Mouse (Mus musculus) ovary, postnatal 36 days (tissue): ENCODE results near the gene Tmem98.

Experiments used
- DNase-seq: peaks from one replicate; pipeline ENCODE4 v3.0.0; 2022; ENCODE audit warnings: low spot score, mixed read lengths

The Tmem98 gene

DNA sequence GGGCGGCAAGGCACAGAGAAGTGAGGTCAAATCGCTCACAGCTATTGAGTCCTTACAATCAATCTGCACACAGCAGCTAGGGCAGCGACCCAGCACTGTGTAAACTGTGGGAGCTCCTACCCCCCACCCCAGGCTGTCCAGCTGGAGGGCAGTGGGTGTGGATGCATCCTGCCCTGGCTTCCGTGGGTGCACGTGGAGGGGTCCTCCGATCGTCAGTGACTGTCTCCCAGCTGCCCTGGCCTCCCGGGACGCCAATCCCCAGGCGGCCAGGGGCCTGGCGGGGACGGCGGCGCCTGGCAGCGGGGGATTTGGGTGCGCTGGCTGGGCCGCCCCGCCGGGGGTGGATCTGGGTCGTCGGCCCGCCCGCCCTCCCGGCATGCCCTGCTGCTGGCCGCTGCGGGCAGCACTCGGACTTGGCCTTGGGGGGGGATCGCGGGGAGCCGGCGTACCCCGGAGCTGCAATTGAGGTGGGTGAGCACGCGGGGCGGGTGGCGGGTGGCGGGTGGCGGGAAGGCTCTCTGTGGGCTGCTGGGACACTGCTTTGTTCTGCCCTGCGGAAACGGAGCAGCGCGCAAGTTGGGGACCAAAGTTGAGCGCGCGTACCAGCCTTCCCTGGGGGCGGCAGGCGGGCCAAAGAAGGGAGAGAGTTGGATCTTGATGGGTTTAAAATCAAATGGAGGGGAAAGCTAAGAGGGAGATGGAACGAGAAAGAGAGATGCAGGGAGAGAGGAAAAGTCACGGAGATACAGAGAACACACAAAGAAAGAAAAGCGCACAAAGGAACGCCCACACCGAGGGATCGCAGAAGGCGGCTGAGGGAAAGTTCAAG, at the start of gene Tmem98:
Tmem98 (plus strand) TSS at position 183 of the 829 bp plus-strand sequence.
- peak; percentile 74 for DNase-seq

- no peak for DNase-seq
Observed at GRCm38 (mm10) chr11:80761285-80761974, 48.5 kb upstream of the Tmem98 start.

GRCm38 (mm10) chr11:80762066-80762465, 47.9 kb upstream of the Tmem98 start:
- no peak for DNase-seq

DNA sequence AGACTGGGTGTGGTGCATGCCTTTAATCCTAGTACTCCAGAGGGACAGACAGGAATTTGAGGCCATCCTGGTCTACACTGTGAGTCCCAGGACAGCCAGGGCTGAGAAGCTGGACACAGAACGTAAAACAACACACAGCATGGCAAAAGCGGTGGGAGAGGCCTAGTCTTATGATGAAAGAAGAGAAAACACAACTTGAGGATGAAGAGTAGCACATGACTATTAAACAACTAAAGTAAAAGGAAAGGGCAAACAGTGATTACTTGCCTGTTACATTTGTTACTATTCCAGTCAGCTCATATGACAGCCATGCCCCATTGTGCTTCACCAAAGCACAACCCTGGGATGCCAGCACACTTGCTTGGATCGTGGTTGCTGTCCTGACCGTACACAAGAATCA, 43.9 kb upstream of the Tmem98 start:
- DNase-seq: no peak

DNA sequence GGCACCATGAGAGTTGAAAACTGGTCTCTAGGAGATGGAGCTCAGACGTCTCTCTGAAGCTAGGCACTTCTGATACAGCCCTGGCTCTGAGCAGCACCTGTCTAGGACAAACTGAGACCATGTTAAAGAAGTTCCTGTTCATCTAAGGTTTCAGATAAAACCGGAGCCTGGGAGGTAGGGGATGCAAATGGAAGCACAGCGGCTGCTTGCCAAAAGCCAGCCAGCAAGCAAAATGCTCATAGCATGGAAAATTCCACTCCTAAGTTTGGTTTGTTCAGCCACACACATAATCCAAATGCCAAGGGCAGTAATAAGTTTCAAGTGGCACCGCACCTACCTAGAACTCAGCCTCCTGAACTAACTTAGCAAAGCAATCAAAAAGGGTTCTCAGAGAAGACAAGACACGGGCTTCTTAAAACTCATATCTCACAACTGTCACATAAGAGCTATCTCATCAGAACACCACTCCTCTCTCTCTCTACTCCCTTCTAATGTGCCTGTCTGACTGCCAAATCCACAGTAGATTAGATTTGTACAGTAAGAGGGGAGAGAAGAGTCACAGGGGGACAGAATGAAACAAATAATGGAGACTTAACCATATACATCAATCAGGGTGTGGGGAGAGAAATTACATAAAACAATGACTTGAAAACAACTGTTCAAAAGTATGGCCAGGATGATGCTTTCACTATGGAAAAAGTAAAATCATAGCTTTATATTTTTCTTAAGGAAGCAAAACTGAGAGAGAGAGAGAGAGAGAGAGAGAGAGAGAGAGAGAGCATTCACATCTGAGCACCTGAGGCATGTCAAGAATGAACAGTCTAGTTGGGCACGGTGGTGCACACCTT, 43.3 kb upstream of the Tmem98 start:
- no peak for DNase-seq

DNA sequence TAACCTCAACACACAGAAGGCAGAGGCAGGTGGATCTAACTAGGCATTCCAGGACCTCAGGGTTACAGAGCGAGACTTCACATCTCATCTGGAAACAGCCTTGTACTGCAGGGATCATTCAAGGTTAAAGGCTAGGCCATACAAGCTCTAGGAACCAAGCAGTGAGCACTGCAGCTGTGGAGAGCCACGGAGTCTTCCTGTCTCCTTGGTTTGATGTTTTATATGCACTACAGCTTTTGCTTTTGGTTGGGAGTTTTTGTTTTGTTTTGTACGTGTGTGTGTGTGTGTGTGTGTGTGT, 42.7 kb upstream of the Tmem98 start:
- DNase-seq: no peak

DNA sequence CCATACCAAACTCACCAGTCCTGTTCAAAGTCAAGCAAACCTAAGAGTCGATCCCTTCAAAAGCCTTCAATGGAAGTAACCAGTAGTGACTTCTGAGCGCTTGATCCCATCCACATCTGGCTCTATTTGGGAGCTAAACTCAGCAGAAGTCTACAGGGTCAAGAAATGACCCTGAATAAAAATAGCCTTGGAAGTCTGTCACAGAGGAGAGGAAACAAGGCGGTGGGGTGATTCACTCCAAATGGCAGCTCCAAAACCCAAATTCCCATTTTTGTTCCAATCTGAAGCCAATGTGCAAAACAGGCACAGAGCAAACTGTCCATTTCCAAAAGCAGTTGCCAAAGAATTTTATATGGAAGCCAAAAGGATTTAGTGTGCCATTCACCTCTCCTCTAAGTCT, 38.8 kb upstream of the Tmem98 start:
- DNase-seq: no peak

DNA sequence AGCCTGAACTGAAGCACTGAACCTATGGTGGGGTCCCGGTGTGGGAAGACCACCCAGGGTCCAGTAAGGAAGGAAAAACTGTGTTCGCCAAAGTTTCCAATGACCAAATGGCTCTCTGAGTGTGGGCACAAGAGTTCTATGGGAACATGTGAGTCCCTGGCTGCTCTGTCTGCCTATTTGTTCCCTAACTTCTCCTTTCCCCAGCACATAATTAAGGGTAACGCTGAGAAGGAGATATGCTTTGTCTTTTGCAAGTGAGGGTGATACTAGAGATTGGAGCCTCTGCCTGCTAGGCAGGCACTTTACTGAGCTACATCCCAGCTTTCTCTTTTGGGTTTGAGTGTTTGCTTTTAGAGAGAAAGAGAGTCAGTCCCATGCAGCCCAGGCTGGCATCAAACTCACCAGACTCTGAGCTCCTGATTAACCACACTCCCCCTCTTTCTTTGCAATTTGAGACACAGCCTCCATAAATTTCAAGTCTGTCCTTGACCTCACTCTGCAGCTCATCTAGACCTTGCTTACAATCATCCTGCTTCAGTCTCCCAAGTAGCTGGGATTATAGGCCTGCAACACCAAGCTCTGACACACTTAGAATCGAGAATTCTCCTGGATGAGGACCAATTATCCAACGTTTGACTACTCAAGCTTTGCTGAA, 38.3 kb upstream of the Tmem98 start:
- DNase-seq: no peak

- DNase-seq: no peak
Observed at GRCm38 (mm10) chr11:80772595-80773210, 37.3 kb upstream of the Tmem98 start.

GRCm38 (mm10) chr11:80775535-80775934, 34.4 kb upstream of the Tmem98 start:
- no peak for DNase-seq

GRCm38 (mm10) chr11:80777708-80778107, 32.3 kb upstream of the Tmem98 start:
- no peak for DNase-seq

DNA sequence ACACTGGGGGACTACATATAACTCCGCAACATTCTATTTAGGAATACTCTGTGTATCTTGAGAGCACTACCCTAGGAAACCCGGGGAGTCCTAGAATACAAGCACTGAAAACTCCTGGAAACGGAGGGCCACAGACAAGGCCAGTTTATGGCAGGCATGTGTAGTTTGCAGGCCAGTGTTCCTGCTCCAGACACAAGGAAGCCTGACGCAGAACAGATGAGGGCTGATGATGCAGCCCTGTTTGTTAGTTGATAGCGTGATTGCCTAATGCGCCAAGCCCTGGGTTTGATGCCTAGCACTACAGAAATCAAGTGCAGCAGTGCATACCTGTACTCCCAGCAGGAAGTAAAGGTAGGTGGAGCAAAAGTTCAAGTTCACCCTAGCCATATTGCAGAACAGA, 31.8 kb upstream of the Tmem98 start:
- no peak for DNase-seq

DNA sequence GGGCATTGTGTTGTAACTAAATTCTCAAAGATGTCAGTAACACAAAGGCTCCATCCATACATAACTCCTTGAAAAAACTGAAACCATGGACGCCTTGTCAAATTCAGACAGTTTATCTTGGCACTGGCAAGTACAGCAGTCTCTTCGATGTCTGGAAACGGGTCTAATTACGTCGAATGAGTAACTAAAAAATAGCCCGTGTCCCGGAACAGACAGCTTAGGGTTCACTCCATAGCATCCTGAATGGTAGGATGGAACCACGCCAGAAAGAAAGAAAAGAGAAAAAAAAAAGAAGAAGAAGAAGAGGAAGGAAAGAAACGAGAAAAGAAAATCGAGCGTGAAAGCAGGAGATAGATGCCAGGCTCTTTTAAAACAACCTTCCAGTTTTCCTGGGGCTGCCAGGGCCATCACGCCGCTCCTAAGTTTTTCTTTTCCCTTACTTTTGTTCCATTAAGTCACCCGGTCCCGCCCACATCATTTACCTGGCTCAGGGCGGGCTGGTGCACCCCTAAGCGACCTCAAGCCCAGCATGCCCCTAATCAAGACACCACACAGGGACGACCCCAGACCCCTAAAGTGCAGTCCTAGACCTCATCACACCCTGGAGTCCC, 31.0 kb upstream of the Tmem98 start:
- DNase-seq: no peak

GRCm38 (mm10) chr11:80779527-80780344, 30.2 kb upstream of the Tmem98 start, which contains the start of gene Myo1d:
Myo1d (minus strand) TSS chr11:80780025.
- peak; percentile 93 for DNase-seq

DNA sequence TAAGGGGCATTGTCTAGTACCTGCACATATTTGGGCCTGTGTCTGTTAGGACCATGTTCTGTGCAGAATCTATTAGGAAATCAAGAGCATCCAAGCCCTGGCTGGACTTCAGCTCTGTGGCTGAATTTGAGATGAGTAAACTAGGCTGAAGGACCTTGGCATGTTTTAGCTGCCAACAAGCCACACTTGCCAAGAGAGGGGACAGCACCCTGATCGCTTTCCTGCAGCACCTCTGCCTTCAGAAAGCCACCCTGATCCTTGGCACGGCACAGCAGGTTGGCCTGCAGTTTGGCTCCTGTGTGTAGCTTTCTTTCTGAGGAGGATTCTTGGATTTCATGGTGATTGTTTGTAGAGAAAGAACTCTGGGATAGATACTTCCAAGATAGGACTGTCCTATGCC, 28.4 kb upstream of the Tmem98 start:
- no peak for DNase-seq

GRCm38 (mm10) chr11:80783460-80783859, 26.5 kb upstream of the Tmem98 start:
- no peak for DNase-seq

DNA sequence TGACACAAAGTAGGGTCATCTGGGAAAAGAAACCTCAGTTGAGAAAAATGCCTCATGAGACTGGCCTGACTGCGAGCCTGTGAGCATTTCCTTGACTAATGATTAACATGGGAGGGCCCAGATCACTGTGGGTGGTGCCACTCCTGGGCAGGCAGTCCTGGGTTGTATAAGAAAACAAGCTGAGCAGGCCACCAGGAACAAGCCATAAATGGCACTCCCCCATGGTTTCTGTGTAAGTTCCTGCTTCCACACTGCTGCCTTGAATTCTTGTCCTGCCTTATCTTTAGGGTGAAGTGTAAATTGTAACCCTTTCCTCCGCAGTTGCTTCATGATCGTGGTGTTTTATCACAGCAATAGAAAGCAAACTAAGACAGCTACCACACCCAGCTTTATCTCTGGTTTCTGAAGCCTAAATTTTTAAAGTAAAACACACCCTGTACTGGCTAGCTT, 25.7 kb upstream of the Tmem98 start:
- DNase-seq: peak; percentile 20

- DNase-seq: no peak
Observed at GRCm38 (mm10) chr11:80785672-80786071, 24.3 kb upstream of the Tmem98 start.

DNA sequence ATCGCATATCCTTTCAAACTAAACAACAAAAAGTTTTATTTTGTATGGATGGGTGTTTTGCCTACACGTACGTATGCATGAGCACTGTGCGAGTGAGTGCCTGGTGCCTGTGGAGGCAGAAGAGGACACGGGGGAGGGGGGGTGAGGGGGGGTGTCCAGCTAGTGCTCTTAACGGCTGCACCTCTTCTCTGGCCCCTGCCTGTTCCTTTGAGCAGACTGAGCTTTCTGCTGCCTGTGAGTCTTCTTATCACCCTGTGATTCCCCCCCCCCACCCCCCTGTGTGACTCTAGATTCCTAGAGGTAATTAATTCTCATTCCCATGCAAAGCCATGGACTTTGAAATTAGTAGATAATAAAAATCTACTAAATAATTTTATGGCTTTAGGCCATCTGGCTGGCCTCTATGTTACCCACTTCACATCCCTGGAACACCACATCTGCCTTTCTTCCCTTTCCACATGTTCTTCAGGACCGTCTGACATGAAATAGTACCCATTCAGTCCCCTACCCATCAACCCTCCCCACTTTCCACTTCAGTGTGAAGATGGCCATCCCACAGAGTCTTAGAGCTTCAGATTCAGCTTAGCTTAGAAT, 20.2 kb upstream of the Tmem98 start:
- no peak for DNase-seq

GRCm38 (mm10) chr11:80790413-80790812, 19.6 kb upstream of the Tmem98 start:
- no peak for DNase-seq
